Mouse (Mus musculus): ENCODE data around the gene Fyn.

Gene Fyn

DNA sequence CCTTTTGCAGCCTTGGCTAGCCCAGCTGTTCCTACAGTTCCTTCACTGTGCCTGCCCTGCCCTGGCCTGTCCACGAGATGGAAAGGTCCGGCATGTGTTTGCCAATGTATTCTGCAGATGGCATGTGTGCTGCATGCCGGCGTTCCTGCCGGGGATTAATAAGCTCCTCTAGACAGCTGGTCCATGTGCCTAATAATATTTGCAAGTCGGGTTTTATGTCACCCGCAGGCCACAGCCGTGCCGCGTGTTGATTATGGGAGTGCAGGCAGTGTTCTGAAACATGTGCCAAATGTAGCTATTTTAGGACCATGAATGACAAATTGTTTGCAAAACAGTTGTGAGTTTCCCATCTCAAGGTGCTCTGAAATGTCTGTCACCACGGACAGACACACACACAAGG is 167.6 kb downstream of the Fyn start:
- in situ Hi-C loops (cut with MboI) = no loop called here

GRCm38 (mm10) chr10:39540012-39540647 is 171.5 kb downstream of the Fyn start:
- in situ Hi-C loops (cut with MboI) = no loop called here

- in situ Hi-C loops (cut with MboI) = no loop called here
Measured at GRCm38 (mm10) chr10:39540995-39541394, 172.3 kb downstream of the Fyn start.

- in situ Hi-C loops (cut with MboI) = no loop called here
Measured at GRCm38 (mm10) chr10:39541451-39541874, 172.8 kb downstream of the Fyn start.

GRCm38 (mm10) chr10:39541951-39542521 is 173.4 kb downstream of the Fyn start:
- in situ Hi-C loops (cut with MboI) = no loop called here

DNA sequence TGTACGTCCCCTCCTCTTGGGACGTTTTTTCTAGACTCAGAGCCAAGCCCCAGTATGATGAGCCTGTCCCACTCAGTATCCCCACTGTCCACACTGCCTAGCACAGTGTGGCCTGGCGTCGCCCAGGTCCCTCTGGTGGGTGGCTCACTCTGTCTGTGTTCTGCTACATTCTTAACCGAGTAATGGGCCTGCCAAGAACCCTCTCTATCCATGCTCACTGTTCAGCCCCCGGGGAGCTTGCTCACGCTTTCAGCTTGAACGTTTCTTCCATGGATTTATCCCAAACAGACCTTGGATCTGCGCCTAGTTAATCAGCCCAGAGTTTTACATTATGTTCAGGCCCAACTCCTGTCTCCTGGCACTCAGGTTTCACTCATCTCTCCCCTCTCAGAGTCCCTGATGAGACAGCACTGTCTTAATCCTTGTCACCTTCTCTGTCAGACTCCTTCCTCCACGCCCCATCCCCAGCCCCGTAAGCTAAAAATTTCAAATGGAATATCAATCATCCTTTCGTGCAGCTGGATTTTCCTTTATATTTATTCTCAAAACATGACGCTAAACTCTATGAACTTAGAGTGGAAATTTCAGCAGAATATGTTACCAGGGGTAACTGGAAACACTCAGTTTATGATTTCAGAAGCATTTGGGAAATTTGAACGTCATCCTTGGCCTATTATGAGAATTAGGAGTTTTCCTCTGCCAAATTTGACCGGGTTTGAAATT is 174.0 kb downstream of the Fyn start:
- in situ Hi-C loops (cut with MboI) = no loop called here

DNA sequence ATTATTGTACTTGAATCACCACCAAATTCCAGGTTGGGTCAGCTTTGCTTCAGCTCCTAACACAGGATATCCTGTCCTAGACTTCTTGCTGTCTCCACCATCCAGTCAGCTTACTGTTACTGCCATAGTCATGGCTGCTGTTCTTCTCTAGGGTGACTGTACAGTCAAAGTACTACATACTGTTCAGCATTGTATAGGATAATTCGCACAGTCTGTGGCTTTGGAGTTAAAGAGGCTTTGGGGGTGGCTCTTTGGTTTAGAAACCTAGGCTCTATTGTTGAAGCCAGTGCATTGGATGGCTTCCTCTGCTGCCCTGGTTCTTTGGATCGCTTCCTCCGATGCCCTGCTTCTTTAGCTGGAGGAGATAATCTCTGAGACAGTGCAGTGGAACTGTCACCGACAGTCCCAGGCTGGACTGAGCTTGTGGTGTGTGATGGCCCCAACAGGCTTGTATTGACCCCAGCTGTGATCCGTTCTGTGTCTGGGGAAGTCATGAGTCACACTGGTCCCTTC is 174.7 kb downstream of the Fyn start:
- in situ Hi-C loops (cut with MboI) = no loop called here

DNA sequence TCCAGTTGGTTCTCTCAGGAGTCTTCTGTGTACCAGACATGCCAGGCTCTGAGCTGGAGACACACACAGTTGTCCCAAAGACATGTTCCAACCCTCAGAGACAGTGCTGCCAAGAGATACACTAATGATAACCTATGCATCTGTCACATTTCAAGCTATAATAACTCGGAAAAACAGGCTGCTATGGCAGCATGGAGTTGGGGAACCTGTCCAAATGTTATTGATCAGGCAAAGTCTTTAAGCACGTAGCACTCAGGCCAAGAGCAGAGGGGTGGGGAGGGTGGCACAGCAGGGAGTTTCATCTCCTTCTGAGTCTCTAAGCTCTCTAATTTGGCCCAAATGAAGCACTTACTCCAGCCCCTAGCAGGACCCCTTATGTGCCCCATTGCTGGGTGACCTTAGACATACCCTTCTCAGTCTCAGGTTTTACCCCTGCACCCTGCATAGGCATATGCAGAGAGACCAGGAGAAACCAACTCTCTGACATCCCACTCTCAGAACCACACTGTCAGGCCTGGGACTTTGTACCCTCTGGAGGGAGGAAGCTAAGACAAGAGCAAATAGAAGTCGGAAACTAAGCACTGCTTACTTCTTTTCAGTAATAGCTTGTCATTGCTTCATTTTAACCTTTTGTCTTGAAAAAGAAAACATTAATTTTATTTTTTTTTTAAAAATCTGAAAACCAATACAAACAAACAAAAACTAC is 178.9 kb downstream of the Fyn start:
- in situ Hi-C loops (cut with MboI) = no loop called here

DNA sequence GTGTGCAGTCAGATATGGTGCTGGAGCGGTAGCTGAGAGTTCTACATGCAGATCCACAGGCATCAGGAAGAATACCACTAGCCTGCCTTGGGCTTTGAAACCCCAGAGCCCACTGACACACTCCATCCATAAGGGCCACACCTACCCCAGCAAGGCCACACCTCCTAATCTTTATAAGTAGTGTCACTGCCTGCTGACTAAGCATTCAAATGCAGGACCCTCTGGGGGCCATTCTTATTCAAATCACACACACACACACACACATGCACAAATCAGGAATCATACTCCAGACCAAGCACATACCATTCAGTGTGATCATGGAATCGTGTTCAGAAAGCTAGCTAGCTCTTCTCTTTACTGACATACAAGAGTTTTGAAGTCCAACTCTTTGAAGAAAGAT is 182.1 kb downstream of the Fyn start:
- in situ Hi-C loops (cut with MboI) = no loop called here

DNA sequence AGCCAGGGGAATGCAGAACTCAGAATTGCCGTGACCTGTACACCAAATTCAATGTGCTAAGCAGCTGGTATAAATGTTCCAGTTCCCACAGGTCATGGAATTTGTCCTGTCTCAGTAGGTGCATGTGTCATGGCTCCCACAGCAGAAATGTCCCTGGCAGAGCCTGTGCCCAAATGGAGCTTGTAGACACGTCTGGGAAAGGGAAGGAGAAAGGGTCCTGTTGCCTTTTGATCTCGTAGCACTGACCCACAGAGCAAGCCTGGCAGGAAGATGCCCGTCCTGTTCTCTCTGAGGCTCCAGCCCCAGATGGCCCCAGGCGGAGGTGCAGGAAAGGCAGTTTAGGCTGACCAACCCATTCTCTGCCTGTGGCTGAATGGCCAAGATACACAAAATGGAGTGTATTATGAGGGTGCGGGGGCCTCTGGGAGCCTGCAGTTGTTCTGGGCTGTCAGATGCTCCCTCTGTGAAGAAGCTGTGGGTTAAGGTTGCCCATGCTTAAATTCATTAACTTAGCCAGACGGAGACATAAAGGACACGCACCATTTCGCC is 183.1 kb downstream of the Fyn start:
- in situ Hi-C loops (cut with MboI) = no loop called here

GRCm38 (mm10) chr10:39552351-39552814 is 183.7 kb downstream of the Fyn start:
- in situ Hi-C loops (cut with MboI) = no loop called here

GRCm38 (mm10) chr10:39552903-39553302 is 184.2 kb downstream of the Fyn start:
- in situ Hi-C loops (cut with MboI) = no loop called here

GRCm38 (mm10) chr10:39555289-39555715 is 186.6 kb downstream of the Fyn start:
- in situ Hi-C loops (cut with MboI) = no loop called here

- in situ Hi-C loops (cut with MboI) = no loop called here
Measured at GRCm38 (mm10) chr10:39555740-39556139, 187.1 kb downstream of the Fyn start.

GRCm38 (mm10) chr10:39557360-39557759 is 188.7 kb downstream of the Fyn start:
- in situ Hi-C loops (cut with MboI) = no loop called here

DNA sequence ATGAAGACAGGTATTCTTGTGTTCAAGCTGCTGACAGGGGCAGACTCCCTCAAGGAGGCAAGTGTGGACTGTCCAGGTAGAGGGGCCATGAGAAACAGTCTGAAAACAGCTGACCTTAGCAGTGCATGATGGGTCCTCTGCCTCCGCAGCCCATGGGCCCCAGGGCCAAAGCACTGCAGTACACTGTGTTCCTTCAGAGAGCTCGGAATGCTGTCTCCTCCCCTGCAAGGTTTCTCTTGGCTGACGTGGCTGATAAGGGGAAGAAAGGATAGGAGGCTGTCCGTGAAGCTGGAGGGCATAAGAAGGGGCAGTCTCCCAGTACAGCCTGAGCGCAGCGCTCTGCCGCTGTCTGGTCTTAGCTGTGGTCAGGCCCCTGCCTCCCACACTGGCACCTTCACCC is 189.2 kb downstream of the Fyn start:
- in situ Hi-C loops (cut with MboI) = no loop called here

DNA sequence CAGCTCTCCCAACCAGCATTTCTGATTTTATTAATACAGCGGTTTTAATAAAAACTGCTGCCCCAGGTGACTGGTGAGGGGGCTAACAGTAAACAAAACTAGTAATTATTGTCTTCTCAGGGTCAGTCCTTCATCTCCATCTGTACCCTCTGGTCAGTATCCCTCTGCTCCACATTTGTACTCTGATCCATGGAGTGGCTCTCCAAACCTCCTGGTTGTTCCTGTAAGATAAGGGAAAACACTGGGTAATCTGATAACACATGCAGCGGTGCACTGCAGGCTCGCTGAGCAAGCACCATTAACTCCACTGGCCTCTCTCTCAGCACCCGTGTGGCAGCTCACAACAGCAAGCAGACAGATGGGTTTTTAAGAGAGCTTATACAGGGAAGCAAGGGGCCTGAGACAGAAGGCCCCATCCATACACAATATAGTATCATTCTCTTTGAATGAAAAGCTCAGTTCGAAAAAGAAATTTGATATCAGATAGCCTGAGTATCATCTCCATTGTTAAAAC is 189.9 kb downstream of the Fyn start:
- in situ Hi-C loops (cut with MboI) = no loop called here

DNA sequence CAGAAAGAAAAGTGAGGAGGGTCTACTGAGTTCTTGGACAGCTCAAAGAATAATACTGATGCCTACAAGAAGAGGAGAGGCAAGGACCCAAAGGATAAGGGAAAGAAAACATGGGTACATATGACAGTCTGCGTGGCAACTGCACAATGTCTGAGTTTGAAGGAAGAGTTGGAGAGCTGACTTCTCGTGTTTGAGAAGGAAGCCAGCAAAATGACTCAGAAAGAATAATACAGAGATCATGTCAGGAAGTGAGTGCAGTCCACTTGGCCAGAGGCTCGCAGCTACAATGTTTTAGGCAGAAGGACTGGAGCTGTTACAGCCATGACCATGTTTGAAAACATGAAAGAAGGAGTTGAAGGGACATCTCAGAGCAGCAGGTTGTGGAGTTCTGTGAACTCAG is 190.7 kb downstream of the Fyn start:
- in situ Hi-C loops (cut with MboI) = no loop called here

DNA sequence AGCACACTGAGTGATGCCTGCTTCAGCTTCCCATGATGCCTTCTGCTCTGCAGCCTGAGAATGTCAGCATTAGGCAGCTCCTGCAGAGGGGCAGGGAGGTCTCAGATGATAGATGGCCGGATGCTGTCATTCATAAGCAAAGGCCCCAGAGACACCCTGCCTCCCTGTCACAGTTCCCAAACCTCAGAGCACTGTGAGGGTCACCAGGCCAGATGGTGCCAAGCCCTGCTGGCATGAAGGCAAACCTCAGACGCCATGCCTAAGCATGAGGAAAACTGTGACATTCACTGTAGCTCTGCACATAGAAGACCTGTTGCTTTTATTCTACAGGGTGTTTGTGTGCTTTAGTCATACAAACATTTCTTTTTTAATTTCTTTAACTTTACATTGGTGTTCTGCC is 193.7 kb downstream of the Fyn start:
- in situ Hi-C loops (cut with MboI) = no loop called here

GRCm38 (mm10) chr10:39563552-39564223 is 195.0 kb downstream of the Fyn start:
- in situ Hi-C loops (cut with MboI) = no loop called here

DNA sequence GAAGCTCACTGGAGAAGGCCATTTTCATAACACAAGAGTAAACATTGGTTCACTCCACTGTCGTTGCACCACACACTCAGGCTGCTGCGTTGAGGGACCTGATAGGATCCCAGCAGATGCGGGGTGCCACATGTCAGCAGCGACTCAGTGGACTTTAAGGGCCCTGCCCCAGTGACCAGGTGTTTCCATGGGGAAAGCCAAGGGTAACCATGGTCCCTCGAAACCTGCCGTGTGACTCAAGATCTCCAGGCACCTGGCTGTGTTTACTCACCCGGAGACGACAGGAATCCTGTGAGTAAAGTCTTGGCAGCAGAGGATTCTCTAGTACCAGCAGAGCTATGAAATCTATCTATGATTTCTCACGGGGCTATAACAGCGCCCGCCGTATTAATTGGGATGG is 198.2 kb downstream of the Fyn start:
- in situ Hi-C loops (cut with MboI) = no loop called here
